Mouse (Mus musculus): ENCODE results near the gene Ubl3. TPM values are rescaled to one million over a fixed set of nuclear protein-coding genes. Genes with fewer than 3 reads are reported as not detected.

Gene Ubl3
- polyA plus RNA-seq (2015; fragmentation: Nextera tagmentation; extraction: Ambion mirVana): 66.0 and 76.6 TPM in 2 replicates

DNA sequence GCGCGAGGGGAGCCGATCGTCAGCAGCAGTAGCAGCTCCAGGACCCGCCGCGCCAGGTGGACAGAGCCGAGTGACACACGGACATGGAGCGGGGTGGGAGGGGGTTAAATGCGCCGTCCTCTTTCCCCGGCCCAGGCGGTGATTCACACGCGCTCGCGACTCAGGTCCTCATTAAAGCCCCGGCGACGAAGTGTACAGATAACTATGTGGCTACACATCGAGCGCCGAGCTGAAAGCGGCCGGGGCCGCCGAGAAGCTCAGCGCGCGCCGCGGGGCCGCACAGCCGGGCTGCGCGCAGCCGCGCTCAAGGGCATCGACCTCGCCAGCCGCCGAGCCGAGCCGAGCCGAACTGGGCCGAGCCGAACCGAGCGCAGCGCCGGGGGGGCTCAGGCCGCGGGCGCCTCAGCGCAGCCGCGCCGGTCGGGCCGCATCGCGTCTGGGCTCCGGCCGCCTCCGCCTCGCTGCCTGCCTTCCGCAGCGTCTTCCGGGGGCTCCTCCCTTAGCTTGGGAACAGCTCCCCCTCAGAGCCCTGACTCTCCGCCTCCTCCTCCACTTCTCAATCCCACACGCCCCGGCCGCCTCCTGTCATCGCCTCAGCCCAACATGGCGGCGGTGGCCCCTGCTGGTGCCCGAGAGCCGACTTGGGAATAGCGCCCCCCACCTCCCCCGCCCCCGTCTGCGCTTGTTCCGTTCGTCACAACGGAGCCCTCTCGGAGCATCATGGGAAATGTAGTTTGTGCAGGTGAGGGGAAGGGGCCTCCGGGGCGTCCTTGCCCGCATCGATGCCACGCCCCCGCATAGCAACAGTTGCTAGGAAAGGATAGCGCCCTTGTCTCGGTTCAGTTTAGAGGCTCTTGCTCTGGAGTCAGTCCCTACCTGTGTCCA lies at the start of gene Ubl3:
TSS of gene Ubl3 (minus strand) at position 603 of the 885 bp plus-strand sequence.
- peak; percentile 97 for DNase-seq (ENCODE audit: low spot score)

DNA sequence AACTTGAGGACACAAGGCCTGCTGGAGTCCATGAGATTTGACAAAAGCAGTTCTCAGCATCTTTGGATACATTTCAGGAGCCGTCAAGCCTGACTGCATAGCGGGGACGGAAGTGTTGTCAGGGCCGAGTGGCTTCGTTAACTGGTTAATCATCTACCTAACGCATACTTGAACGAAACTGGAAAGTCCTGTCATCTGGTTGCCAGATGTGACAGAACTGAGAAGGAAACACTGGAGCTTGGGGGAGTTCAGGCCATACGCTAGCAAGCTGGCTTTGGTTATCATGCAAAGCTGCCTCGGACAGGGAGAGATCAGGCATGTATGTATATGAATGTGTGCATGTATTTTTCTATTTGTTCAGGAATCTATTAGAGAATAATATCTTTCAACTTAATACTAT lies 45.8 kb upstream of the Ubl3 start:
- no peak for DNase-seq (ENCODE audit: low spot score)

GRCm38 (mm10) chr5:148596086-148596753 lies 43.6 kb upstream of the Ubl3 start:
- DNase-seq (ENCODE audit: low spot score): no peak

DNA sequence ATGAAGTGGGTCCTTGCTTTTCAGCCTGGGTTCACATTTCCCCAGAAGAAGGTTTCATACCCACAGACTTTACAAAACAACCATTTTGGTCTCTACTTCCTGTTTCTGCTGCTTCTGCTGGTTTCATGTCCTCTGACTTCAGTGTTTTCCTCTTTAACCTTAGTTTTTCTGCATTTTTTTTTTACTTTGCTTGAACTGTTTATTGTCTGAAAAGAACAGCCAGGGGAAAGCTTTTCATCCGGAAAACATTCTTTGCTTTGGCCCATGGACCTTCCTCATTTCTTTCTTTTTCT lies 42.8 kb upstream of the Ubl3 start:
- no peak for DNase-seq (ENCODE audit: low spot score)

DNA sequence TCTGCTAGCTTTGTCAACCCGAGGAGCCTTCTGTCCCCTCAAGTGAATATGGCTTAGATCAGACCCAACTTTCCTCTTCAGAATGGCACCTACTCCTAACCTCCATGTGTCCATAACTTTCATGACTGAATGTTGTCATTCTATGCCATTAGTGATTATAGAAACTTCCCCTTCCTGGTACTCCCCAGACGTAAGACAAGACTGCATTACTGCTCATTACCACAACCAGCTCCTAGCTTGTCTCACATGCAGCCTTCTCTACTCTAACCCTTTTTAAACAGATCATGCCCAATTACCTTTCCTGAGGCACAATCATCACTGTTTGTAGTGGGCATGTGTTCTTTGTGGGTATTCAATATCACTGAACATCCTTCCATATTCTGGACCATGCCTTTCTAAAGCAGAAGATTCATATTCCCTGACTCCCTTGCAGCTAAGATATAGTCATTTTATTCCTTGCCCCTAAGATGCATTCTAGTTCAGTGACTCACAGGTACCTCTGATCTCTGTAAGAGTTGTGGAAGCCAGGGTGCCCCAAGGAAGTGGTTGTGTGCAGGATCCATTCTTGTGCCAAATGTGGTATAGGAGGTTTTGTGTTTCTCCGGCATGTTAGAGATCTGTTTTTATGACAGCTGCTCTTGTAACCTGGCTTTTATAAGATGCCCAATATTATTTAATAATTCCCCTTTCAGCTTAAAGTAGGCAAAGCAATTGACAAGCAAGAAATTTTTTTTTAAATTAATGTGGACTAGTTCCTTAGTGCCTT lies 42.3 kb upstream of the Ubl3 start:
- DNase-seq (ENCODE audit: low spot score): peak; percentile 18

- DNase-seq (ENCODE audit: low spot score): no peak
Observed at GRCm38 (mm10) chr5:148593607-148594006, 41.0 kb upstream of the Ubl3 start.

DNA sequence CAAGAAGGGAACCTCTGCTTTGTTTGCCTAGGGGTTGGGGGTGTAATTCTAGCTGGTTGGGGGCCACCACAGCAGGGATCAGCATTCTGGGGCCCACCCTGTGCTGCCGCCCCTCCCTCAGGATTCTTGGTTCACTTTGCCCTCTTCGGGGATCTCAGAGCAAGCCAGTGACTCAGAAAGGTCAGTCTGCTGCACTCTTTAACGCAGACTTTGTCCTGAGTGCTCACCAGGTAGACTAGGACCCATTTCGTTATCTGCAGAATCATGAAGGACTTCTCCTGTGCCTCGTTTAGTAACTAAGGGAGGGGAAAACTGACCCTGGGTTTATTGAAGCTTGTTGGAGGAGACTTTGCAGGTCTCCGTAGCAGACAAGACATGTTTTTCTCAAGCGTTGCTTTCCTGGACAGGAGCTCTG lies 38.9 kb upstream of the Ubl3 start:
- no peak for DNase-seq (ENCODE audit: low spot score)

GRCm38 (mm10) chr5:148590603-148591447 lies 38.2 kb upstream of the Ubl3 start:
- no peak for DNase-seq (ENCODE audit: low spot score)

GRCm38 (mm10) chr5:148588987-148589386 lies 36.4 kb upstream of the Ubl3 start:
- no peak for DNase-seq (ENCODE audit: low spot score)

- no peak for DNase-seq (ENCODE audit: low spot score)
Observed at GRCm38 (mm10) chr5:148588142-148588650, 35.6 kb upstream of the Ubl3 start.

DNA sequence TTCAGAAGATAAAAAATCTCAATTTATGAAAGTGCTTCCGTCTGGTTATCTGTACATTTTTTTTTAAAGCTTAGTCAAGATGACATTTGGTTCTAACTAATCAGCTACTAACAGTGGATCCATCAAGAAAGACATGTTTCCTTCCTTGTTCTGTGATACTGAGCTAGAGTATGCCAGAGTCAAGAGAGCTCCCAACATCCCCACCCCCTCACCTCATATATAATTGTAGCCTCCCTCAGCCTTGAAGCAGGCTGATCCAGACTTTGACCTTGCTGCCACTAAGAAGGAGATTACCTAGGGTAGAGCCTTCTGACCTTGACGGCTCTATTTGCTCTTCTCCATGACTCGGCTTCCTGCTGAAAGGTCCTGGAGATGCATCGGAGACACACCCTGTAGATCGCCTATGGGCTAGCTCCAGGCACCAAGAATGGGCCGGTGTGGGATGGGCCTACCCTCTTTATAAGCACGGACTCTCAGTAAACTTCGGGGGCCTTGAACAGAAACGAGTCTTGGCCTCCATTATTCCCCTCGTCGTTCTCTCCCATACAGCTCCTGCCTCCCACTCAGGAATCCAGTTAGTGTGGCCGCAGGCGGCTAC lies 27.9 kb upstream of the Ubl3 start:
- DNase-seq (ENCODE audit: low spot score): no peak

GRCm38 (mm10) chr5:148579156-148579555 lies 26.6 kb upstream of the Ubl3 start:
- DNase-seq (ENCODE audit: low spot score): no peak

DNA sequence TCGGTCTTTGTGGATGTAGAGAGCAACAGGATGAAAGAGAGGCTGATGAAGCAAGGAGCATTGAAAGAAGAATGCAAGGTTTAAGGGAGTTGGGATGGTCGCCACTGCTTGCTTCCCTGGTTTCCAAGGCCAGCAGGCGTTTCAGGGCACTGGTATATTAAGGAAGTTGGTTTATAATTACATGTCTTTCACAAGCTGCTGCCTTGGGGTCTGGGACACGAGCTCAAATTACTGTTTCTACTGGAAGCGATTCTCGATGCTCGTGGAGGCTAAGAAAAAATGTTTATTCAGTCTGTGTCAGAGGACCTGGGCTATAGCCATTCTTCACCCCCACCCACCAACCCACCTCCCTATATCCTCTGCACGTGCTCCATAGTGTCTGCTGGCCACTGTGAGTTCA lies 25.8 kb upstream of the Ubl3 start:
- DNase-seq (ENCODE audit: low spot score): no peak

DNA sequence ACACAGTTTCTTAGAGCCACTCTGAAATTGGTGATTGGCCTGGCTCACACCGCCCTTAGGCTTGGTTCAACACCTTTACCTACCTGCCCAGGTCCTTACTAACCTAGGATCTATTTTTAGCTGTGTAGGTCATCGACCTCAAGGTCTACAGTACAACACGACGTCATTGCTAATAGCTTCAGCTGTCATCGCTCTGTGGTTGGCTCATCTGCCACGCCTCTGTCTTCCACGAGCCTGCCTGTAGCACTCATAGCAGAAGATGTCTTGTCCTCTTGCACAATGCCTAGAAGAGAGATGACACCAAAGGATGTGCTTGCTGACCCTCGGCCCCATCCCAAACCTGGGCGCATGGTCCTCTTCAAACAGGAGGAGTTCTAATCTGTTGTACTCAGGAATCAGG lies 24.7 kb upstream of the Ubl3 start:
- DNase-seq (ENCODE audit: low spot score): no peak

GRCm38 (mm10) chr5:148575163-148575562 lies 22.6 kb upstream of the Ubl3 start:
- no peak for DNase-seq (ENCODE audit: low spot score)

- no peak for DNase-seq (ENCODE audit: low spot score)
Observed at GRCm38 (mm10) chr5:148572676-148573075, 20.1 kb upstream of the Ubl3 start.

DNA sequence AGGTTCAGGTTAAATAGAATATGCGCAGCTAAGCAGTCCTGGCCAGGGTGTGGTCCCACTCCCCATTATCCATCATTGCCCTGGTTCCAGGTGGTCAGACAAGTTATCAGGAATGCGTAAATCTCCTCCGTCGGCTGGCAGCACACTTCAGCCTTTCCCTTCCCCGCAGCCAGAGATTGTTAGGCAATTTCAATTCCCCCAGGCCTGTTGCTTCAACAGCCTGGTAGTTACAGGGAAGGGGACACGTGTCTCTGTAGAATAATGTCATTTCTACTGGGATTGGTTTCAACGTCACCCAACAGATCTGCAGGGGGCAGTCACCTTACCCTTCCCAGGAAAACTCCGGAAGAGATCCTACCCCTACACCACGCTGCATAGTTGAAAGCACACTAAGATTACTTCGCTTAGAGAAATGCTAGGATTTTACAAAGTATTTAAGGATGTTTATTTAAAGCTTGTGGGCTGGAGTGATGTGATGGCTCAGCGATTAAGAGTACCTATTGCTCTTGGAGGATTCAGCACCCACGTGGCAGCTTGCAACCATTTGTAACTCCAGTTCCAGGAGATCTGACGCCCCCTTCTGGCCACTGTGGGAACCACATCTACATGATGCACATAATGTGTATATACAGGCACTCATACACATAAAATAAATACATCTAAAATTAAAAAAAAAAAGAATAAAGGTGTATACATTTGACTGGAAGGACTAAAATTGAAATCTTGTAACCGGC lies 18.1 kb upstream of the Ubl3 start:
- DNase-seq (ENCODE audit: low spot score): no peak

DNA sequence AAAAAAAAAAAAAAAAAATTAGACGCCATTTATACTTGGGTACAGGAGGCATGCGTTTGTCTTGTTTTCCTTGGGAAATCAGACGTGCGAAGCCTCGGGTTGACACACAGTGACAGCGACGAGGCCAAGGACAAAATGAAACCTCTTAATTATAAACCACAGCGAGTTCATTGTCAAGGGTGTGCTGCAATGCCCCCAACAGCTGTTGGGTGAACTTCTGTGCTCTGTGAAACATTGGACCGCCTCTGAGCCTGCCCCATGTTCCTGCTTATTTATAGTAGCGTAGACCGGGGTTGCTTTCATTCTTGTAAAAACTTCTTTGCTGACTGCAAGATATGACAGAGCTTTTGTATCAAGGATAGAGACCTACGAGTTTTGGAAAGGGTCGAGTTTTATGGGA lies 16.9 kb upstream of the Ubl3 start:
- DNase-seq (ENCODE audit: low spot score): no peak

GRCm38 (mm10) chr5:148565636-148566035 lies 13.0 kb upstream of the Ubl3 start:
- DNase-seq (ENCODE audit: low spot score): no peak

DNA sequence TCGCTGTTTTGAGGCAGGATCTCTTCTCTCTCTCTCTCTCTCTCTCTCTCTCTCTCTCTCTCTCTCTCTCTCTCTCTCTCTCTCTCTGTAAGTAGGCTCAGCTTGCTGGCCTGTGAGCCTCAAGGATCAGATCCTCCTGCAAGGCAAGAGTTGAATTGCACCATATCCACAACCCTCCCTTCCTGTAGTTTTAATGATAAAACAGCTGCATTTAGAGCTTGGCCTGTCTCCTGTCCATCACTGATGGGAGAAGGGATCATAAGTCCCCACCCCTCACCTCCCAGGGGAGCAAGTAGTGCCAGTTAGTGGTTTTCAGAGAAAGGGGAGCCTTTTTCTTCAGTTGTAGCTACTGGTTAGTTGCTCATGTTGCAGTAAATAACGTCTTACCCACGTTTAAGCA lies 11.5 kb upstream of the Ubl3 start:
- no peak for DNase-seq (ENCODE audit: low spot score)
